Mouse (Mus musculus): ENCODE measurements around the gene Tcl1b2. TPM values are rescaled to one million over a fixed set of nuclear protein-coding genes. Genes with fewer than 3 reads are reported as not detected.

Gene Tcl1b2
- polyA plus RNA-seq (2017; shearing (Covaris generic)) = not detected

GRCm38 (mm10) chr12:105145714-105146113, at the start of gene Tcl1b2:
TSS of gene Tcl1b2 (plus strand) at chr12:105146014.

GRCm38 (mm10) chr12:105159390-105159789, 13.6 kb downstream of the Tcl1b2 start, which contains the start of gene Tcl1b1:
TSS of gene Tcl1b1 (plus strand) at chr12:105159690.

GRCm38 (mm10) chr12:105176044-105176443, 30.2 kb downstream of the Tcl1b2 start, which contains the start of gene Tcl1b5:
TSS of gene Tcl1b5 (plus strand) at chr12:105176344.

GRCm38 (mm10) chr12:105190743-105191142, 44.9 kb downstream of the Tcl1b2 start, which contains the start of gene Tcl1b3:
TSS of gene Tcl1b3 (plus strand) at chr12:105191043.

GRCm38 (mm10) chr12:105201657-105202056, 55.8 kb downstream of the Tcl1b2 start, which contains the start of gene Tcl1b4:
TSS of gene Tcl1b4 (plus strand) at chr12:105201957.

Other genes with a start within 250 kb of the Tcl1b2 start
- gene Syne3, start 136.2 kb upstream of the Tcl1b2 start, polyA plus RNA-seq (2017; shearing (Covaris generic)) = 9.6 TPM
- 56.3 TPM for gene Glrx5, start 113.3 kb upstream of the Tcl1b2 start, polyA plus RNA-seq (2017; shearing (Covaris generic))
- gene Tcl1b1, start 13.7 kb downstream of the Tcl1b2 start, polyA plus RNA-seq (2017; shearing (Covaris generic)) = not detected
- not detected for gene Tcl1b5, start 30.3 kb downstream of the Tcl1b2 start, polyA plus RNA-seq (2017; shearing (Covaris generic))
- gene Tcl1b3, start 45.0 kb downstream of the Tcl1b2 start, polyA plus RNA-seq (2017; shearing (Covaris generic)) = not detected
- gene Tcl1b4, start 55.9 kb downstream of the Tcl1b2 start, polyA plus RNA-seq (2017; shearing (Covaris generic)) = not detected
- 0.59 TPM for gene Tcl1, start 76.8 kb downstream of the Tcl1b2 start, polyA plus RNA-seq (2017; shearing (Covaris generic))
- 0.13 TPM for gene Tunar, start 187.9 kb downstream of the Tcl1b2 start, polyA plus RNA-seq (2017; shearing (Covaris generic))